Mouse (Mus musculus) neural tube, embryonic 14.5 days (tissue): ENCODE data around the gene Rsl24d1. TPM values are rescaled to one million over a fixed set of nuclear protein-coding genes. Genes with fewer than 3 reads are reported as not detected.
"Not testable (repeated sequence)": the region's sequence is repeated elsewhere in the genome, so short reads cannot be mapped to it uniquely, and the experiment has no call there.

ENCODE experiments used
- ATAC-seq: fragments of 200-750 bp; cut with Nextera tagmentation; 2 replicates; pipeline ENCODE4 v1.8.0; 2017; ENCODE audit warnings: low read depth, mild to moderate bottlenecking, moderate TSS enrichment, moderate library complexity
- H3K27ac ChIP-seq: fragments of 300-500 bp; sonication (generic); 2 replicates; pipeline ENCODE4 v1.5.1; 2014; ENCODE audit warnings: low read depth, mild to moderate bottlenecking, control low read depth, low read length, moderate library complexity, mixed read lengths
- H3K27me3 ChIP-seq: fragments of 300-500 bp; sonication (generic); 2 replicates; pipeline ENCODE4 v1.6.1; 2014; ENCODE audit warnings: low read length; ENCODE audit not compliant: control insufficient read depth, insufficient read depth
- H3K36me3 ChIP-seq: fragments of 300-500 bp; sonication (generic); 2 replicates; pipeline ENCODE4 v1.6.1; 2014; ENCODE audit warnings: low read length, mixed read lengths; ENCODE audit not compliant: control insufficient read depth, insufficient read depth
- H3K4me1 ChIP-seq: fragments of 300-500 bp; sonication (generic); 2 replicates; pipeline ENCODE4 v1.6.1; 2014; ENCODE audit warnings: low read length; ENCODE audit not compliant: control insufficient read depth, insufficient read depth
- H3K4me2 ChIP-seq: fragments of 300-500 bp; sonication (generic); 2 replicates; pipeline ENCODE4 v1.6.1; 2014; ENCODE audit warnings: mild to moderate bottlenecking, low read depth, low read length, control low read depth
- H3K4me3 ChIP-seq: fragments of 300-500 bp; sonication (generic); 2 replicates; pipeline ENCODE4 v1.5.1; 2014; ENCODE audit warnings: low read depth, low read length, control low read depth, mixed read lengths
- H3K9ac ChIP-seq: fragments of 300-500 bp; sonication (generic); replicated peaks from 2 replicates; pipeline ENCODE4 v1.6.1; 2014; ENCODE audit warnings: low read depth, mild to moderate bottlenecking, control low read depth, low read length, mixed read lengths
- H3K9me3 ChIP-seq: fragments of 300-500 bp; sonication (generic); 2 replicates; pipeline ENCODE4 v1.6.1; 2016; ENCODE audit warnings: low read length; ENCODE audit not compliant: control insufficient read depth
- WGBS: fragments of 180-500 bp; shearing (Covaris S2); extraction: QIAGEN DNeasy Blood & Tissue Kit; methylation state at CpG from one replicate; pipeline ENCODE4 v1.1.7; 2014; 5-methylcytosine and 5-hydroxymethylcytosine counted together
- polyA plus RNA-seq: library from polyadenylated mRNA; unstranded; fragments of >200 nt; fragmentation: Nextera tagmentation; extraction: Ambion mirVana; gene quantifications from 2 replicates; pipeline ENCODE4 v1.2.1, GENCODE M21; 2014

Gene Rsl24d1
- polyA plus RNA-seq, 1 experiment from 2014 or later: 103 TPM

GRCm38 (mm10) chr9:73079349-73079748 is 33.9 kb upstream of the Rsl24d1 start:
- H3K36me3 ChIP-seq, H3K9ac ChIP-seq, H3K4me2 ChIP-seq, H3K4me3 ChIP-seq, H3K4me1 ChIP-seq, ATAC-seq, H3K27ac ChIP-seq, H3K27me3 ChIP-seq, H3K9me3 ChIP-seq: not testable (repeated sequence)
- 90% methylated on average over 9 of the region's 12 CpGs for WGBS

- Histone ChIP-seq H3K9ac (no peak overlapping the region), H3K4me2 (no peak overlapping the region), H3K27ac (no peak overlapping the region), H3K9me3 (no peaks in the 10 kb centered on the region), H3K4me1 (no peaks in the 10 kb centered on the region), H3K4me3 (no peak overlapping the region), H3K36me3 (no peaks in the 10 kb centered on the region), H3K27me3 (no peaks in the 10 kb centered on the region)
- ATAC-seq: no peak
- 38% methylated on average over 7 of the region's 7 CpGs for WGBS
Measured at GRCm38 (mm10) chr9:73079801-73080325, 33.4 kb upstream of the Rsl24d1 start.

GRCm38 (mm10) chr9:73082291-73083000 is 30.8 kb upstream of the Rsl24d1 start:
- Histone ChIP-seq H3K9ac (no peak overlapping the region), H3K9me3 (no peaks in the 10 kb centered on the region), H3K27ac (no peak overlapping the region), H3K4me2 (no peak overlapping the region), H3K36me3 (no peaks in the 10 kb centered on the region), H3K4me3 (no peak overlapping the region), H3K27me3 (no peaks in the 10 kb centered on the region), H3K4me1 (no peaks in the 10 kb centered on the region)
- WGBS: 80% methylated on average over 8 of the region's 8 CpGs
- ATAC-seq: no peak

- Histone ChIP-seq H3K27me3 (no peaks in the 10 kb centered on the region), H3K4me3 (no peak overlapping the region), H3K9ac (no peak overlapping the region), H3K36me3 (no peaks in the 10 kb centered on the region), H3K27ac (no peak overlapping the region), H3K9me3 (no peaks in the 10 kb centered on the region), H3K4me1 (no peaks in the 10 kb centered on the region), H3K4me2 (no peak overlapping the region)
- ATAC-seq: no peak
- WGBS: 73% methylated on average over 6 of the region's 6 CpGs
Measured at GRCm38 (mm10) chr9:73083956-73084355, 29.3 kb upstream of the Rsl24d1 start.

DNA sequence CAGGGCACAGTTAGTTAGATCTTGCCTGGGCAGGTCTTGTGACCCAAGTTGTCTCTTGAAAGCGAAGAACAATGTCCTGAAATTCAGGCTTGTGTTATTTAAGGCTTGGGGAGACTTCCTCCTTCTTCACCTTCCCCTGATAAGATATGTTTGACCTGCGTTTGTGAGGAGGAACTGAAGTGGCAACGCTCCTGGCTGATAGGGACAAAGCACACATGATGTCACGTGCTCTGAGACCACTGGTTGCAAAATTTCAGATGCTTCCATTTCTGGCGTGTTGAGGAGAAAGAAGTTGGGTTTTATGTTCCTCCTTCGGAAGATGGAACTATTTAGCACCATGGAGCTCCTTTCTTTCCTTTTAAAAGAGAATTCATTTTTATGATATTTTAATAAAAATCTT is 27.4 kb upstream of the Rsl24d1 start:
- Histone ChIP-seq H3K4me2 (no peak overlapping the region), H3K27me3 (no peaks in the 10 kb centered on the region), H3K27ac (no peak overlapping the region), H3K9ac (no peak overlapping the region), H3K4me1 (no peaks in the 10 kb centered on the region), H3K36me3 (no peaks in the 10 kb centered on the region), H3K4me3 (no peak overlapping the region), H3K9me3 (no peaks in the 10 kb centered on the region)
- WGBS: 86% methylated on average over 6 of the region's 6 CpGs
- ATAC-seq: no peak

DNA sequence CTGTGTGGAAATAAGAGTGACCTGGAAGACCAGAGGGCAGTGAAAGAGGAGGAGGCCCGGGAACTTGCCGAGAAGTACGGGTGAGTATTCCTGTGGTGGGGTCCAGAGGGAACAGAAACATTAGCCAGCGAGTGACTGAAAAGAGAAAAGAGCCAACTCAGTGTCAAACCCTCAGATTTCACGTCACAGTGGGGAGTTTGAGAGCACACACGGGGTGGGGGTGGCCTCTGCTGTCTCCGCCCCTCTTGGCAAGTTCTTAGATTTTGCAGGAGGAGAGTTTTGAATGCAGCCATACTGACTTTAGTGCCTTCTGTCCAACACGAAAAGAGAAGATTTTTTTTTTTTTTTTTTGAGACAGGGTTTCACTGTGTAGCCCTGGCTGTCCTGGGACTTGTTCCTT is 26.1 kb upstream of the Rsl24d1 start:
- Histone ChIP-seq H3K4me3 (no peak overlapping the region), H3K36me3 (no peaks in the 10 kb centered on the region), H3K9me3 (no peaks in the 10 kb centered on the region), H3K4me1 (no peaks in the 10 kb centered on the region), H3K27ac (no peak overlapping the region), H3K9ac (no peak overlapping the region), H3K27me3 (no peaks in the 10 kb centered on the region), H3K4me2 (no peak overlapping the region)
- WGBS: 64% methylated on average over 8 of the region's 8 CpGs
- ATAC-seq: no peak

GRCm38 (mm10) chr9:73087581-73087980 is 25.6 kb upstream of the Rsl24d1 start:
- no peaks in the 10 kb centered on the region for H3K36me3 ChIP-seq
- H3K4me1 ChIP-seq: no peaks in the 10 kb centered on the region
- H3K27me3 ChIP-seq: no peaks in the 10 kb centered on the region
- WGBS: 76% methylated on average over 5 of the region's 5 CpGs
- H3K4me2 ChIP-seq: no peak overlapping the region
- no peak overlapping the region for H3K4me3 ChIP-seq
- H3K27ac ChIP-seq: no peak overlapping the region
- ATAC-seq: no peak
- H3K9me3 ChIP-seq: no peaks in the 10 kb centered on the region
- no peak overlapping the region for H3K9ac ChIP-seq

GRCm38 (mm10) chr9:73089222-73089920 is 23.9 kb upstream of the Rsl24d1 start:
- Histone ChIP-seq H3K9ac (no peak overlapping the region), H3K9me3 (no peaks in the 10 kb centered on the region), H3K36me3 (no peaks in the 10 kb centered on the region), H3K27me3 (no peaks in the 10 kb centered on the region), H3K4me1 (no peaks in the 10 kb centered on the region), H3K27ac (no peak overlapping the region), H3K4me2 (no peak overlapping the region), H3K4me3 (no peak overlapping the region)
- ATAC-seq: no peak
- 76% methylated on average over 16 of the region's 16 CpGs for WGBS

- no peak overlapping the region for H3K27ac ChIP-seq
- no peaks in the 10 kb centered on the region for H3K4me1 ChIP-seq
- no peaks in the 10 kb centered on the region for H3K27me3 ChIP-seq
- 74% methylated on average over 10 of the region's 10 CpGs for WGBS
- no peak overlapping the region for H3K4me2 ChIP-seq
- no peak overlapping the region for H3K4me3 ChIP-seq
- ATAC-seq: no peak
- no peaks in the 10 kb centered on the region for H3K36me3 ChIP-seq
- no peak overlapping the region for H3K9ac ChIP-seq
- no peaks in the 10 kb centered on the region for H3K9me3 ChIP-seq
Measured at GRCm38 (mm10) chr9:73090121-73090520, 23.1 kb upstream of the Rsl24d1 start.
